Comparison of ENCODE assay signal across 9 mouse cellular contexts in the genomic region with DNA sequence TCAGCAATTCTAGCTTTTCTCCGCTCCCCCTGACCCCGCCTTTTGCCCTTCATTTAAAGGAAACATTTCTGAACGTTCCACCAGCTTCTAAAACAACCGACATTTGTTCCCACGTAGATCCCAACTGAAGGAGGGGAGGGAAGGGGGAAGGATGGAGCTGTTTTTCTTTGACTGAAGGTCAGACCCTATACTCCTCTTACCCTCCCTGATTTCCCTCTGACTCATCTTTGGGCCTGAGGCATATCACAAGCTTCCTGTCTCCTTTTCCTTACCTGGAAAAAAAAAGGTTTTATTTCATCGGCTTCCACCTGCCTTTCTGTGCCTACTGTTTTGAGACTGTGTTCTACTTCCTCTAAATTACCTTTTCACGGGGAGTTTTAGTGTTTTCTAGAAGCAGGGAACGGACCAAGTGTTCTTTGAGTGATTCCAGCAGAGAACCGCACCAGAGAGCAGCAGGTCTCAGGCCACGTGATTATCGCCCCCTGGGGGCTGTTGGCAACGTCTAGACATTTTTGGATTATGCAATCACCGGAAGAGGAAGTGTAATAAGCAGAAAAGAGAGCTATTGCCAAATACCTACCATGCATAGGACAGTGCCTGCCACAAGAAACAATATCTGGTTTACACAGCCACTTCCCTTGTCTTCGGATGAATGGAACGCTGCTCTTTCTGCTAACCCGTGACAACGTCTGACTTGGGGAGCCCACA.
DNase-seq lines count a peak whose midpoint lies in the region; ATAC-seq lines count a peak whose summit lies in the region.
"Had no signal": no experiment of that assay in that cellular context is flagged by ENCODE, and none has a peak within 500 bp of the region (broad histone marks: within the 10 kb centered on the region; RNA-seq: fewer than 3 reads in every experiment).

No protein-coding gene starts in this region.

- no peak overlapping the region for H3K4me3 ChIP-seq in forebrain, embryonic 14.5 days (ENCODE audit: low read depth, low read length)
- H3K4me3 ChIP-seq in forebrain, embryonic 13.5 days = no peak overlapping the region
- H3K4me3 ChIP-seq in embryonic facial prominence, embryonic 13.5 days = no peak overlapping the region
- H3K4me3 ChIP-seq in liver, embryonic 15.5 days (replicated peaks) = peak overlapping the region; percentile 2; the same call in 1 of the 2 replicates
- no peak overlapping the region for H3K4me3 ChIP-seq in neural tube, embryonic 14.5 days (ENCODE audit: low read depth, low read length)

- ATAC-seq in forebrain, embryonic 14.5 days = 0 out of 2 replicates have a peak, but pooled peaks have one; percentile 18
- ATAC-seq in forebrain, embryonic 13.5 days = no peak
- no peak; the same call in 1 of the 2 replicates for ATAC-seq in embryonic facial prominence, embryonic 13.5 days (ENCODE audit: insufficient number of reproducible peaks, insufficient read depth, low FRiP score, low TSS enrichment, low read depth)
- no peak for ATAC-seq in liver, embryonic 15.5 days (ENCODE audit: insufficient read depth)
- no peak for ATAC-seq in neural tube, embryonic 14.5 days (ENCODE audit: low read depth)

- no peaks in the 10 kb centered on the region for H3K27me3 ChIP-seq in forebrain, embryonic 14.5 days (replicated peaks; ENCODE audit: control insufficient read depth, insufficient read depth, low read length)
- H3K27me3 ChIP-seq in forebrain, embryonic 13.5 days = no peaks in the 10 kb centered on the region
- no peaks in the 10 kb centered on the region for H3K27me3 ChIP-seq in embryonic facial prominence, embryonic 13.5 days
- H3K27me3 ChIP-seq in liver, embryonic 15.5 days = no peaks in the 10 kb centered on the region
- H3K27me3 ChIP-seq in neural tube, embryonic 14.5 days (ENCODE audit: control insufficient read depth, insufficient read depth, low read length) = no peaks in the 10 kb centered on the region
- H3K27me3 ChIP-seq: CH12.LX had no signal

- peak; percentile 54 for DNase-seq in forebrain, embryonic 14.5 days (ENCODE audit: low spot score)
- DNase-seq in adipocyte (ENCODE audit: low spot score) = peak; percentile 29
- peak; percentile 82 for DNase-seq in induced T-regulatory cell, adult 2 months (ENCODE audit: low read depth)
- no peak for DNase-seq in frontal cortex, postnatal 25 days (ENCODE audit: low spot score in 2 of 2)

- H3K9ac ChIP-seq in forebrain, embryonic 14.5 days (ENCODE audit: low read length) = no peak overlapping the region
- H3K9ac ChIP-seq in forebrain, embryonic 13.5 days = no peak overlapping the region
- no peak overlapping the region for H3K9ac ChIP-seq in embryonic facial prominence, embryonic 13.5 days
- no peak overlapping the region for H3K9ac ChIP-seq in liver, embryonic 15.5 days
- no peak overlapping the region for H3K9ac ChIP-seq in neural tube, embryonic 14.5 days (replicated peaks; ENCODE audit: low read depth, low read length)

- H3K4me2 ChIP-seq in forebrain, embryonic 14.5 days (ENCODE audit: low read length) = no peak overlapping the region
- H3K4me2 ChIP-seq in forebrain, embryonic 13.5 days = no peak overlapping the region
- H3K4me2 ChIP-seq in embryonic facial prominence, embryonic 13.5 days = 0 out of 2 replicates have a peak overlapping the region, but pooled peaks have one; percentile 2
- peak overlapping the region; percentile 46 for H3K4me2 ChIP-seq in liver, embryonic 15.5 days
- peak overlapping the region; percentile 16; the same call in 1 of the 2 replicates for H3K4me2 ChIP-seq in neural tube, embryonic 14.5 days (ENCODE audit: low read depth, low read length)

- H3K36me3 ChIP-seq in forebrain, embryonic 14.5 days (ENCODE audit: control insufficient read depth, insufficient read depth, low read length) = no peaks in the 10 kb centered on the region
- H3K36me3 ChIP-seq in forebrain, embryonic 13.5 days (ENCODE audit: poor library complexity, severe bottlenecking) = no peaks in the 10 kb centered on the region
- no peaks in the 10 kb centered on the region for H3K36me3 ChIP-seq in embryonic facial prominence, embryonic 13.5 days
- H3K36me3 ChIP-seq in liver, embryonic 15.5 days (replicated peaks) = no peaks in the 10 kb centered on the region
- no peaks in the 10 kb centered on the region for H3K36me3 ChIP-seq in neural tube, embryonic 14.5 days (ENCODE audit: control insufficient read depth, insufficient read depth, low read length)

- peaks cover 10% of the 10 kb centered on the region for H3K4me1 ChIP-seq in forebrain, embryonic 14.5 days (ENCODE audit: control insufficient read depth, insufficient read depth, low read length)
- peaks cover 16% of the 10 kb centered on the region for H3K4me1 ChIP-seq in forebrain, embryonic 13.5 days
- H3K4me1 ChIP-seq in embryonic facial prominence, embryonic 13.5 days = peaks cover 17% of the 10 kb centered on the region
- H3K4me1 ChIP-seq in liver, embryonic 15.5 days (replicated peaks) = peaks cover 10% of the 10 kb centered on the region
- 0 out of 2 replicates have a peak, but pooled peaks cover 5% of the 10 kb centered on the region for H3K4me1 ChIP-seq in neural tube, embryonic 14.5 days (ENCODE audit: control insufficient read depth, insufficient read depth, low read length)

- H3K27ac ChIP-seq in forebrain, embryonic 14.5 days (ENCODE audit: low read depth, low read length) = no peak overlapping the region
- H3K27ac ChIP-seq in forebrain, embryonic 13.5 days = no peak overlapping the region
- H3K27ac ChIP-seq in embryonic facial prominence, embryonic 13.5 days = no peak overlapping the region
- no peak overlapping the region for H3K27ac ChIP-seq in liver, embryonic 15.5 days (replicated peaks)
- H3K27ac ChIP-seq in neural tube, embryonic 14.5 days (ENCODE audit: low read depth, low read length) = no peak overlapping the region

- 46% methylated on average over 17 of the region's 17 CpGs for WGBS in forebrain, embryonic 14.5 days
- WGBS in forebrain, embryonic 13.5 days = 50% methylated on average over 17 of the region's 17 CpGs
- 23% methylated on average over 17 of the region's 17 CpGs for WGBS in embryonic facial prominence, embryonic 13.5 days
- 21% methylated on average over 17 of the region's 17 CpGs for WGBS in liver, embryonic 15.5 days (ENCODE audit: insufficient replicate concordance)
- WGBS in neural tube, embryonic 14.5 days = 44% methylated on average over 17 of the region's 17 CpGs

- H3K9me3 ChIP-seq in forebrain, embryonic 14.5 days (replicated peaks; ENCODE audit: control insufficient read depth, low read length) = no peaks in the 10 kb centered on the region
- H3K9me3 ChIP-seq in forebrain, embryonic 13.5 days (replicated peaks) = no peaks in the 10 kb centered on the region
- no peaks in the 10 kb centered on the region for H3K9me3 ChIP-seq in embryonic facial prominence, embryonic 13.5 days
- no peaks in the 10 kb centered on the region for H3K9me3 ChIP-seq in liver, embryonic 15.5 days (replicated peaks)
- H3K9me3 ChIP-seq in neural tube, embryonic 14.5 days (ENCODE audit: control insufficient read depth, low read length) = no peaks in the 10 kb centered on the region

Comparison
In these comparisons a context has a peak if more than half of its experiments do, and no peak if none do; other contexts are left out.
1. DNase-seq: peak in forebrain, embryonic 14.5 days (single experiment), adipocyte (single experiment) and induced T-regulatory cell, adult 2 months (single experiment); none in frontal cortex, postnatal 25 days (0 of 2).
2. H3K4me2 ChIP-seq: peak in embryonic facial prominence, embryonic 13.5 days (single experiment), liver, embryonic 15.5 days (single experiment) and neural tube, embryonic 14.5 days (single experiment); none in forebrain, embryonic 14.5 days (single experiment) and forebrain, embryonic 13.5 days (single experiment).